Mouse (Mus musculus): Measurements from ENCODE around the gene Rbm12. TPM values are rescaled to one million over a fixed set of nuclear protein-coding genes. Genes with fewer than 3 reads are reported as not detected.
"Not testable (repeated sequence)": the region's sequence is repeated elsewhere in the genome, so short reads cannot be mapped to it uniquely, and the experiment has no call there.

Rbm12 gene
- total and polyA plus RNA-seq, 2 experiments from 2014 or later: 9.5 to 35.0 TPM

- 91% methylated on average over 5 of the region's 5 CpGs for WGBS
These were observed 15.2 kb upstream of the Rbm12 start, which contains the start of gene Gm28036 for GRCm38 (mm10) chr2:156126992-156127391. Gene Gm28036 (minus strand): TSS chr2:156127092.

GRCm38 (mm10) chr2:156123731-156124130 is 12.0 kb upstream of the Rbm12 start:
- no peak for ATAC-seq (ENCODE audit: insufficient read depth, low read depth)

More at GRCm38 (mm10) chr2:156126992-156127391, 15.2 kb upstream of the Rbm12 start, which contains the start of gene Gm28036:
- H3K27ac ChIP-seq (ENCODE audit: low read depth): no peak within 1 kb of the TSS
- H3K9ac ChIP-seq (replicated peaks; ENCODE audit: low read depth, low read length): no peak within 1 kb of the TSS
- DNase-seq (ENCODE audit: low spot score) (no peak), ATAC-seq (ENCODE audit: insufficient read depth, low read depth) (no peak)
- H3K4me3 ChIP-seq (ENCODE audit: low read depth, low read length): no peak within 1 kb of the TSS
- no peak within 1 kb of the TSS for H3K4me2 ChIP-seq (ENCODE audit: low read depth, low read length)
- no peaks in the 10 kb centered on the region for H3K9me3 ChIP-seq (replicated peaks; ENCODE audit: control insufficient read depth, low read length)
- H3K36me3 ChIP-seq (replicated peaks; ENCODE audit: control insufficient read depth, insufficient read depth, low read length): peaks cover 50% of the 10 kb centered on the region
- no peaks in the 10 kb centered on the region for H3K4me1 ChIP-seq (ENCODE audit: control insufficient read depth, insufficient read depth)
- H3K27me3 ChIP-seq (ENCODE audit: control insufficient read depth, insufficient read depth, low read length): no peaks in the 10 kb centered on the region
- TF ChIP-seq EP300 (IDR thresholded peaks at IDR 0.05; ENCODE audit: low read depth) (no peak), CTCF (IDR thresholded peaks at IDR 0.05; ENCODE audit: low read depth) (no peak)

GRCm38 (mm10) chr2:156119566-156119965 is 7.8 kb upstream of the Rbm12 start:
- H3K27me3 ChIP-seq (ENCODE audit: control insufficient read depth, insufficient read depth, low read length): no peaks in the 10 kb centered on the region
- no peak overlapping the region for H3K4me3 ChIP-seq (ENCODE audit: low read depth, low read length)
- no peaks in the 10 kb centered on the region for H3K9me3 ChIP-seq (replicated peaks; ENCODE audit: control insufficient read depth, low read length)
- no peak overlapping the region for H3K9ac ChIP-seq (replicated peaks; ENCODE audit: low read depth, low read length)
- H3K4me2 ChIP-seq (ENCODE audit: low read depth, low read length): no peak overlapping the region
- H3K36me3 ChIP-seq (replicated peaks; ENCODE audit: control insufficient read depth, insufficient read depth, low read length): peaks cover 15% of the 10 kb centered on the region; the same call in 1 of the 2 replicates
- TF ChIP-seq EP300 (IDR thresholded peaks at IDR 0.05; ENCODE audit: low read depth): no peak
- TF ChIP-seq CTCF (IDR thresholded peaks at IDR 0.05; ENCODE audit: low read depth): no peak
- H3K27ac ChIP-seq (ENCODE audit: low read depth): no peak overlapping the region
- DNase-seq (ENCODE audit: low spot score) (no peak), ATAC-seq (ENCODE audit: insufficient read depth, low read depth) (no peak)
- H3K4me1 ChIP-seq (ENCODE audit: control insufficient read depth, insufficient read depth): no peaks in the 10 kb centered on the region

More at GRCm38 (mm10) chr2:156123731-156124130, 12.0 kb upstream of the Rbm12 start:
- Histone ChIP-seq H3K9ac (replicated peaks; ENCODE audit: low read depth, low read length) (no peak overlapping the region), H3K4me1 (ENCODE audit: control insufficient read depth, insufficient read depth) (no peaks in the 10 kb centered on the region), H3K4me2 (ENCODE audit: low read depth, low read length) (no peak overlapping the region), H3K27ac (ENCODE audit: low read depth) (no peak overlapping the region), H3K27me3 (ENCODE audit: control insufficient read depth, insufficient read depth, low read length) (no peaks in the 10 kb centered on the region), H3K9me3 (replicated peaks; ENCODE audit: control insufficient read depth, low read length) (no peaks in the 10 kb centered on the region), H3K36me3 (replicated peaks; ENCODE audit: control insufficient read depth, insufficient read depth, low read length) (peaks cover 41% of the 10 kb centered on the region), H3K4me3 (ENCODE audit: low read depth, low read length) (no peak overlapping the region)
- WGBS: 88% methylated on average over 5 of the region's 5 CpGs
- no peak for TF ChIP-seq CTCF (IDR thresholded peaks at IDR 0.05; ENCODE audit: low read depth)
- no peak for TF ChIP-seq EP300 (IDR thresholded peaks at IDR 0.05; ENCODE audit: low read depth)
- no peak for DNase-seq (ENCODE audit: low spot score)

GRCm38 (mm10) chr2:156112080-156112423 is 274 bp upstream of the Rbm12 start:
- DNase-seq (ENCODE audit: low spot score); ATAC-seq (ENCODE audit: insufficient read depth, low read depth): not testable (repeated sequence)

GRCm38 (mm10) chr2:156110627-156111357 is 986 bp downstream of the Rbm12 start:
- TF ChIP-seq CTCF (IDR thresholded peaks at IDR 0.05; ENCODE audit: low read depth) (no peak), EP300 (IDR thresholded peaks at IDR 0.05; ENCODE audit: low read depth) (no peak)
- H3K4me3 ChIP-seq (ENCODE audit: low read depth, low read length): peak overlapping the region; percentile 96
- peak overlapping the region; percentile 94 for H3K27ac ChIP-seq (ENCODE audit: low read depth)
- H3K4me2 ChIP-seq (ENCODE audit: low read depth, low read length): peak overlapping the region; percentile 76
- no peaks in the 10 kb centered on the region for H3K9me3 ChIP-seq (replicated peaks; ENCODE audit: control insufficient read depth, low read length)
- H3K36me3 ChIP-seq (replicated peaks; ENCODE audit: control insufficient read depth, insufficient read depth, low read length): no peaks in the 10 kb centered on the region
- ATAC-seq (ENCODE audit: insufficient read depth, low read depth) (peak; percentile 39), DNase-seq (ENCODE audit: low spot score) (peak; percentile 55)
- peak overlapping the region; percentile 98 for H3K9ac ChIP-seq (replicated peaks; ENCODE audit: low read depth, low read length)
- no peaks in the 10 kb centered on the region for H3K27me3 ChIP-seq (ENCODE audit: control insufficient read depth, insufficient read depth, low read length)
- H3K4me1 ChIP-seq (ENCODE audit: control insufficient read depth, insufficient read depth): peaks cover 8% of the 10 kb centered on the region; the same call in 1 of the 2 replicates
- WGBS: under 1% methylated on average over 16 of the region's 16 CpGs

More at GRCm38 (mm10) chr2:156112080-156112423, 274 bp upstream of the Rbm12 start:
- H3K27me3 ChIP-seq (ENCODE audit: control insufficient read depth, insufficient read depth, low read length); H3K36me3 ChIP-seq (replicated peaks; ENCODE audit: control insufficient read depth, insufficient read depth, low read length); H3K9me3 ChIP-seq (replicated peaks; ENCODE audit: control insufficient read depth, low read length); H3K4me1 ChIP-seq (ENCODE audit: control insufficient read depth, insufficient read depth): not testable (repeated sequence)
- peak overlapping the region; percentile 76 for H3K4me2 ChIP-seq (ENCODE audit: low read depth, low read length)
- H3K9ac ChIP-seq (replicated peaks; ENCODE audit: low read depth, low read length): peak overlapping the region; percentile 98; the same call in 1 of the 2 replicates
- peak overlapping the region; percentile 94 for H3K27ac ChIP-seq (ENCODE audit: low read depth)
- peak overlapping the region; percentile 96 for H3K4me3 ChIP-seq (ENCODE audit: low read depth, low read length)
- 17% methylated on average over 5 of the region's 5 CpGs for WGBS
